Comparison of ENCODE assay signal across 8 mouse cellular contexts in the genomic region with DNA sequence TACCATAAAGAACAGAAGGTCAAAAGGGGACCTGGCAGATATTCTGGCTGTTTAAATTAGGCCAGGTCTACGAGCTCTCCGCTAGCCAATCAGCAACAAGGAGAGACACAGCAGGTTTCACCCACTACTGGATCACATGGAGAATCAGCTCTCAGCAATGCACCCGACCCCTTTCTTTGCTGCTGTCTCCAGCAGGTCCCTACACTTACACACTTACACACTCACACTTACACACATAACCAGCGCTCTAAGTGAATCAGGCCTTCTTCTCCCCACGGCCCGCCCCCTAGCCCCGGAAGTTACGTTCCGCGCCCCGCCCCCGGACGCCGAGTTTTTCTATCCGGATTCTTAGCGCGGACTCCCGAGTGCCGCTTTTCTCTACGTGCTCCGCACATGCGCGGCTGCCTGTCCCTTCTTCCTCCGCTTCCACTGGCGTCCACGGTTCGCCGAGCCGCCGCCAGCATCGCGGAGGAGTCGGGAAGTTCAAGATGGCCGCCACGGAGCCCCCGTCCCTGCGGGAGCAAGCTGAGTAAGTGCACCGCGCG. TPM values are rescaled to one million over a fixed set of nuclear protein-coding genes. Genes with fewer than 3 reads are reported as not detected.
DNase-seq lines count a peak whose midpoint lies in the region; ATAC-seq lines count a peak whose summit lies in the region.

Gene Prpf4b, plus strand, starts transcription at position 137 of the 545 bp plus-strand sequence.

- peak within 1 kb of the TSS; percentile 96 for H3K4me3 ChIP-seq in intestine, embryonic 14.5 days (ENCODE audit: low read depth, low read length)

- peak; percentile 93 to 94 for DNase-seq in adrenal gland, adult 18-20 months (ENCODE audit: low spot score in 2 of 2)
- peak; percentile 94 for DNase-seq in embryo, embryonic 11 days
- peak; percentile 93 for DNase-seq in gastrocnemius, postnatal 25 days
- DNase-seq in intestine, embryonic 14.5 days (ENCODE audit: low spot score), result peak; percentile 96
- DNase-seq in left cerebral cortex, postnatal 14 days (ENCODE audit: low spot score in 2 of 2), result peak; percentile 91 to 96
- DNase-seq in mesoderm, embryonic 11.5 days (ENCODE audit: low read depth, low spot score), result peak; percentile 89
- DNase-seq in right cerebral cortex, postnatal 36 days (ENCODE audit: low spot score in 2 of 2), result peak; percentile 90
- peak; percentile 94 for DNase-seq in yolk sac, embryonic 10.5 days (ENCODE audit: low spot score)

- peak within 1 kb of the TSS; percentile 97 for H3K9ac ChIP-seq in intestine, embryonic 14.5 days (ENCODE audit: low read length)

- no peaks in the 10 kb centered on the region for H3K9me3 ChIP-seq in intestine, embryonic 14.5 days (ENCODE audit: control insufficient read depth, low read length)

- H3K36me3 ChIP-seq in intestine, embryonic 14.5 days (ENCODE audit: control insufficient read depth, insufficient read depth, low read length), result no peaks in the 10 kb centered on the region

- H3K4me2 ChIP-seq in intestine, embryonic 14.5 days (ENCODE audit: low read length), result peak within 1 kb of the TSS; percentile 92

- intact Hi-C loops in left cerebral cortex, postnatal 14 days (cut with DNase I), result loop anchor here (10.0 kb wide), 1 partner anchor 530 kb away; the partner anchor contains the start of gene Slc22a23

- peak within 1 kb of the TSS; percentile 97 for H3K27ac ChIP-seq in intestine, embryonic 14.5 days (ENCODE audit: low read depth)

- no peaks in the 10 kb centered on the region for H3K27me3 ChIP-seq in intestine, embryonic 14.5 days (replicated peaks; ENCODE audit: control insufficient read depth, insufficient read depth, low read length)

- WGBS in intestine, embryonic 14.5 days, result under 1% methylated on average over 40 of the region's 40 CpGs

- peak; percentile 77 for ATAC-seq in intestine, embryonic 14.5 days (replicated peaks; ENCODE audit: low FRiP score, low TSS enrichment, low read depth)

- peaks cover 12% of the 10 kb centered on the region for H3K4me1 ChIP-seq in intestine, embryonic 14.5 days (replicated peaks; ENCODE audit: control insufficient read depth, insufficient read depth, low read length)

RNA-seq across cellular contexts. Expression of gene Prpf4b, which starts in this region (rescaled TPM):
- 100 to 1,000 TPM in 1 of 2 experiments, 10 to 100 TPM in 1; 83.2 to 110 TPM for total RNA-seq in adrenal gland, adult 18-20 months (2021)
- 10 to 100 TPM; 26.9 to 27.3 TPM for total RNA-seq in gastrocnemius, postnatal 25 days (2021)
- 87.8 and 89.3 TPM in 2 replicates for polyA plus RNA-seq in intestine, embryonic 14.5 days (2014; fragmentation: Nextera tagmentation; extraction: Ambion mirVana)
- total RNA-seq in left cerebral cortex, postnatal 14 days (2021), result 10 to 100 TPM; 80.8 to 87.3 TPM

Comparison
In these comparisons a context has a peak if more than half of its experiments do, and no peak if none do; other contexts are left out.
1. Peak in every context shown above with its lines: DNase-seq, ATAC-seq, H3K4me3 ChIP-seq and H3K27ac ChIP-seq.